Mouse (Mus musculus) heart, postnatal 0 days (tissue): ENCODE results near the gene BC034090. TPM values are rescaled to one million over a fixed set of nuclear protein-coding genes. Genes with fewer than 3 reads are reported as not detected.

Experiments used
- ATAC-seq: fragments of 200-750 bp; cut with Nextera tagmentation; 2 replicates; pipeline ENCODE4 v1.8.0; 2017; ENCODE audit warnings: low read depth, moderate number of reproducible peaks, moderate library complexity; ENCODE audit not compliant: insufficient read depth
- DNase-seq: peaks from one replicate; pipeline ENCODE4 v3.0.0-alpha.2; 2016; ENCODE audit warnings: low spot score
- H3K27ac ChIP-seq: fragments of 300-500 bp; sonication (generic); 2 replicates; pipeline ENCODE4 v1.5.1; 2014; ENCODE audit warnings: low read depth, mild to moderate bottlenecking
- H3K27me3 ChIP-seq: fragments of 300-500 bp; sonication (generic); 2 replicates; pipeline ENCODE4 v1.6.1; 2014; ENCODE audit warnings: low read length, mixed read lengths; ENCODE audit not compliant: control insufficient read depth, insufficient read depth
- H3K36me3 ChIP-seq: fragments of 300-500 bp; sonication (generic); replicated peaks from 2 replicates; pipeline ENCODE4 v1.6.1; 2014; ENCODE audit warnings: low read length, mixed read lengths; ENCODE audit not compliant: control insufficient read depth, insufficient read depth
- H3K4me1 ChIP-seq: fragments of 300-500 bp; sonication (generic); 2 replicates; pipeline ENCODE4 v1.6.1; 2014; ENCODE audit warnings: antibody characterized with exemption; ENCODE audit not compliant: control insufficient read depth, insufficient read depth
- H3K4me2 ChIP-seq: fragments of 300-500 bp; sonication (generic); 2 replicates; pipeline ENCODE4 v1.6.1; 2014; ENCODE audit warnings: low read depth, mild to moderate bottlenecking, low read length, moderate library complexity
- H3K4me3 ChIP-seq: fragments of 300-500 bp; sonication (generic); 2 replicates; pipeline ENCODE4 v1.5.1; 2014; ENCODE audit warnings: low read depth, low read length
- H3K9ac ChIP-seq: fragments of 300-500 bp; sonication (generic); replicated peaks from 2 replicates; pipeline ENCODE4 v1.6.1; 2014; ENCODE audit warnings: low read depth, low read length, mixed read lengths
- H3K9me3 ChIP-seq: fragments of 300-500 bp; sonication (generic); replicated peaks from 2 replicates; pipeline ENCODE4 v1.6.1; 2016; ENCODE audit warnings: low read length; ENCODE audit not compliant: control insufficient read depth
- CTCF ChIP-seq: IDR thresholded peaks from 2 replicates; pipeline ENCODE4 v1.5.1; 2016; ENCODE audit warnings: antibody characterized with exemption, control low read depth, low read depth
- EP300 ChIP-seq: IDR thresholded peaks from 2 replicates; pipeline ENCODE4 v1.6.1; 2016; ENCODE audit warnings: antibody characterized with exemption, low read depth
- WGBS: fragments of 180-500 bp; shearing (Covaris S2); extraction: QIAGEN DNeasy Blood & Tissue Kit; methylation state at CpG from one replicate; pipeline ENCODE4 v1.1.7; 2014; 5-methylcytosine and 5-hydroxymethylcytosine counted together
- polyA plus RNA-seq: library from polyadenylated mRNA; unstranded; fragments of >200 nt; fragmentation: Nextera tagmentation; extraction: Ambion mirVana; gene quantifications from 2 replicates; pipeline ENCODE4 v1.2.1, GENCODE M21; 2015
- total RNA-seq: library from RNA; depleted of rRNA; stranded (reverse); fragments of >200 nt; gene quantifications from 2 replicates; pipeline ENCODE4 v1.2.3, GENCODE M21; 2014; ENCODE audit warnings: low replicate concordance

The BC034090 gene
- total and polyA plus RNA-seq, 2 experiments from 2014 or later = 9.7 to 82.1 TPM

GRCm38 (mm10) chr1:155203954-155204353, 40.3 kb downstream of the BC034090 start:
- DNase-seq (no peak), ATAC-seq (no peak)
- WGBS = 90% methylated on average over 12 of the region's 12 CpGs
- no peak overlapping the region for H3K4me2 ChIP-seq
- H3K36me3 ChIP-seq = peaks cover 14% of the 10 kb centered on the region; the same call in 1 of the 2 replicates
- peaks cover 34% of the 10 kb centered on the region for H3K4me1 ChIP-seq
- TF ChIP-seq EP300 = no peak
- no peak for TF ChIP-seq CTCF
- no peak overlapping the region for H3K9ac ChIP-seq
- H3K4me3 ChIP-seq = no peak overlapping the region
- H3K27me3 ChIP-seq = no peaks in the 10 kb centered on the region
- H3K9me3 ChIP-seq = no peaks in the 10 kb centered on the region
- no peak overlapping the region for H3K27ac ChIP-seq

GRCm38 (mm10) chr1:155203101-155203500, 41.1 kb downstream of the BC034090 start:
- Histone ChIP-seq H3K36me3 (peaks cover 17% of the 10 kb centered on the region; the same call in 1 of the 2 replicates), H3K4me3 (no peak overlapping the region), H3K9ac (no peak overlapping the region), H3K4me1 (peaks cover 34% of the 10 kb centered on the region), H3K27me3 (no peaks in the 10 kb centered on the region), H3K4me2 (no peak overlapping the region), H3K27ac (no peak overlapping the region), H3K9me3 (no peaks in the 10 kb centered on the region)
- no peak for ATAC-seq
- no peak for TF ChIP-seq EP300
- no peak for TF ChIP-seq CTCF
- WGBS = 92% methylated on average over 7 of the region's 7 CpGs
- no peak for DNase-seq

GRCm38 (mm10) chr1:155202472-155202871, 41.8 kb downstream of the BC034090 start:
- DNase-seq = no peak

GRCm38 (mm10) chr1:155201914-155202313, 42.3 kb downstream of the BC034090 start:
- TF ChIP-seq EP300 = no peak
- TF ChIP-seq CTCF = no peak
- Histone ChIP-seq H3K27ac (no peak overlapping the region), H3K27me3 (no peaks in the 10 kb centered on the region), H3K9ac (no peak overlapping the region), H3K4me1 (peaks cover 34% of the 10 kb centered on the region), H3K4me3 (no peak overlapping the region), H3K36me3 (peaks cover 14% of the 10 kb centered on the region; the same call in 1 of the 2 replicates), H3K9me3 (no peaks in the 10 kb centered on the region), H3K4me2 (no peak overlapping the region)
- ATAC-seq (no peak), DNase-seq (no peak)
- WGBS = 69% methylated on average over 16 of the region's 17 CpGs

More at GRCm38 (mm10) chr1:155202472-155202871, 41.8 kb downstream of the BC034090 start:
- Histone ChIP-seq H3K9ac (no peak overlapping the region), H3K4me2 (no peak overlapping the region), H3K4me1 (peaks cover 34% of the 10 kb centered on the region), H3K4me3 (no peak overlapping the region), H3K9me3 (no peaks in the 10 kb centered on the region), H3K27me3 (no peaks in the 10 kb centered on the region), H3K27ac (no peak overlapping the region), H3K36me3 (peaks cover 15% of the 10 kb centered on the region; the same call in 1 of the 2 replicates)
- TF ChIP-seq EP300 = no peak
- 70% methylated on average over 5 of the region's 5 CpGs for WGBS
- ATAC-seq = no peak

GRCm38 (mm10) chr1:155201373-155201879, 42.8 kb downstream of the BC034090 start:
- Histone ChIP-seq H3K9ac (no peak overlapping the region), H3K36me3 (peaks cover 14% of the 10 kb centered on the region; the same call in 1 of the 2 replicates), H3K4me1 (peaks cover 32% of the 10 kb centered on the region)

GRCm38 (mm10) chr1:155200967-155201366, 43.3 kb downstream of the BC034090 start:
- Histone ChIP-seq H3K4me3 (no peak overlapping the region), H3K36me3 (peaks cover 14% of the 10 kb centered on the region; the same call in 1 of the 2 replicates)
- no peak for ATAC-seq

More at GRCm38 (mm10) chr1:155201373-155201879, 42.8 kb downstream of the BC034090 start:
- no peak for ATAC-seq
- Histone ChIP-seq H3K4me3 (no peak overlapping the region), H3K27ac (no peak overlapping the region), H3K27me3 (no peaks in the 10 kb centered on the region), H3K4me2 (no peak overlapping the region), H3K9me3 (no peaks in the 10 kb centered on the region)
- 18% methylated on average over 4 of the region's 4 CpGs for WGBS
- no peak for DNase-seq
- TF ChIP-seq EP300 (no peak), CTCF (no peak)

More at GRCm38 (mm10) chr1:155200967-155201366, 43.3 kb downstream of the BC034090 start:
- H3K9me3 ChIP-seq = no peaks in the 10 kb centered on the region
- TF ChIP-seq CTCF (no peak), EP300 (no peak)
- H3K9ac ChIP-seq = no peak overlapping the region
- H3K27ac ChIP-seq = no peak overlapping the region
- DNase-seq = no peak
- no peaks in the 10 kb centered on the region for H3K27me3 ChIP-seq
- H3K4me2 ChIP-seq = no peak overlapping the region
- H3K4me1 ChIP-seq = peaks cover 30% of the 10 kb centered on the region
- WGBS = 50% methylated on average over 2 of the region's 2 CpGs
